Mouse (Mus musculus) heart, postnatal 10 days (tissue): ENCODE measurements around the gene Tspan12. TPM values are rescaled to one million over a fixed set of nuclear protein-coding genes. Genes with fewer than 3 reads are reported as not detected.

Experiments used
- DNase-seq, 2 experiments: peaks; one replicate each; pipeline ENCODE4 v3.0.0; 2021
- intact Hi-C: fragments of 180-260 bp; cut with DNase I; formaldehyde crosslinking; loops from one replicate; pipeline ENCODE4 v1.15.1; 2025
- total RNA-seq, 2 experiments: library from RNA; stranded (reverse); gene quantifications; 2 replicates each; pipeline ENCODE4 v1.2.3; 2021

Tspan12 gene
- total RNA-seq, 2 experiments from 2014 or later = 93.8 to 102 TPM

DNA sequence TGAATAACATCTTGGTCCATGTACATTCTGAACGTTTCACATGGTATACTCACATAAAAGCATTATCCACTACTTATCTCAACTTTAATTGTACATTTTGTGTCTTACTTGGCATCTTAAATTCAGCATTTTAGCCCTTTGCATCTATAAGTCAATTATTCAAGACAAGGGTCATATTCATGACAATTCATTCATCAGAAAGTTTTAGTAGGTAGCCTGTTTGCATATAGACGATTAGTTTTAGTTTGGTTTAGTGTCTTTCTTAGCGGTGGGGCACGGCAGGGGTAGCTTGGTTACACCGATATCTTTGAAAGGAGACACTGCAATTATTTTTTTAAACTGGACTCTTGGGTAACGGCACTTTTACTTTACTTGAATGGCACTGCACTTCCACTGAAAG is 21.4 kb downstream of the Tspan12 start:
- intact Hi-C loops = no loop called here
- DNase-seq = no peak

DNA sequence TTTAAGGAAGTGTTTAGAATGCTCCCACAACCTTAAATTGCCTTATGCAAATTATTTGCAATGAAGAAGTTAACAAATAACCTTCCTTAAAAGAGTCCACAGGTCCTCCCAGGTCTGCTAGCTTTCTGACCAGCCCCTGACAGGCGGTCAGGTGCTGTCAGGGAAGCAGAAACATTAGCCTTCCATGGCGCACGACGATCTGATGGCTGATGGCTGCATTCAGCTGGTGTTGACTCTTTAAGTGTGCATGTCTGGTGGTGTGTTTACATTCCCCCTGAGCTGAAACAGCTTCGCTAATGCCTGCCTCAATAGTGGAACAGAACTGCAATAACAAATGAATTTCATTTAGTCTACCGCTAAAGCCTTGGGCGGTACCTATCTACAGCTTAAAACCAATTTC is 22.4 kb downstream of the Tspan12 start:
- intact Hi-C loops = no loop called here
- no peak for DNase-seq

DNA sequence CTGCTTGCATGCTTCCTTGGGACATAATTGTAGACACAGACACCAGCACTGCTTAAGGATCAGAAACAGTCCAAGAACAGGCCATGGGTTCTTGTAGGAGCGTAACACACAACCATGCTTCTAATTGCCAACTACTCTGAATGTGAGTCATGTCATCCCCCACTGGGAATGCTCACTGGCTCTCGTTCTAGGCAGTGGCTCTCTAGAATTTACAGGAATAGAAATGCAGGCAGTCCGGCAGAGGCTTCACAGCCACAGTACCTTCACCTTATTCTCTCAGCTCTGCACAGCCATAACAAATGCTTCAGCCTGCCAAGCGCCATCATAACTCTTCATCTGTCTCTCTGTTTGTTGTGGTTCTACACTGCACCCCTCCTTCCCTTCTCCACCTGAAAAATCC is 23.9 kb downstream of the Tspan12 start:
- intact Hi-C loops = no loop called here
- DNase-seq = peak; percentile 19 to 25

DNA sequence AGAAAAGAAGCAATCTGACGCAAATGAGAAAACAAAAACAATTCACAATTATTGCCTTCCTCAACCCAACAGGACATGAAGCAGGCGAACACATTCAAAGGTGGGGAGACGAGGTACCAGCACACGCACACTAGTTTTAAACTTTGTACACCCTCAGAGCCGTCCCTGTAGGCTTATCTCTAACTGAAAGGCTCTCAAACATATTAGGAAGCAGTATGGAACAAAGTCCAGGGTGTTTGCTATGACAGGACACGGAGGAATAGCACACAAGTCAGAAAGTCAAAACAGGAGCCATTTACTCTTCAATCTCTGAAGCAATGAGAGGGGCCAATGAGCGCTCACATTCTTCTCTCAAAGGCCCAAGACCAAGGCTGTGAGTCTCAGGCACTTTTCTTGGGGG is 24.3 kb downstream of the Tspan12 start:
- intact Hi-C loops = no loop called here
- DNase-seq = no peak

DNA sequence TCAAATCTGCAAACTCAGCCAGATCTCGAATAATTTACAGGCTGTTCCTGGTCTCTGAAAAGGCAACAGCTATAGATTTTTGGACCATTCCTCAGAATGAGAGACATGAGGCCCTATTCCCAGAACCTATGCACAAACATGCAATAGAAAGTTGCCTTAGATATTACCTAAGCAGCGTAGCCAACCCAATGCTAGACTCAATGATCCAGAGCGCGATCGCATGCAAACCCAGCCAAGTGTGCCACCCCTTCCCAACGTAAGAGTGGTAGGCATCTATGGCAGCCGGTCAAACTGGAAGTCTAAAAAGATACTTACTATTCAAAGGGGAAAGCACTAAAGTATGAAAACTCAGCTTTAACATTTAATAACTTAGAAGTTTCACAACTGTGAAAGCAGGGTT is 28.6 kb downstream of the Tspan12 start:
- intact Hi-C loops = no loop called here

DNA sequence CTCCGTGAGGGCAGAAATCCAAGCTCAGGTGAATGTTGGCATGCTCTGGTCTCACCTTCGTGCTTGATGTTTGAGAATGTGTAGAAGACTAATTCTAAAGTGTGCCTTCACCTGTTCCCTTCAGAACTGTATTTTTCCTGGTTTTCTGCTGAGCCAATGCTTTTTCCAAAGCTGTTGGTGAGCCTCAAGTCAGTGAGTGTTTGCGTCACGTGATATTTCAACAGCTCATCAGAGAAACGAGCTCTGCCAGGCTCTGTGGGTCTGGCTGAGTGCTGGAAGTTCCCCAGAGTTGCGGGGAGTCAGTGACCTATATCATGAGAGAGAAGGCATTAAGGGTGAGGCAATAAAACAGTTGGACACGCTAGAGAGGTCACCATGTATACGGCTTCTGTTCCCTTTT is 29.0 kb downstream of the Tspan12 start:
- intact Hi-C loops = no loop called here
- peak; percentile 69 to 70 for DNase-seq

More for the DNA sequence above, 28.6 kb downstream of the Tspan12 start:
- no peak for DNase-seq

DNA sequence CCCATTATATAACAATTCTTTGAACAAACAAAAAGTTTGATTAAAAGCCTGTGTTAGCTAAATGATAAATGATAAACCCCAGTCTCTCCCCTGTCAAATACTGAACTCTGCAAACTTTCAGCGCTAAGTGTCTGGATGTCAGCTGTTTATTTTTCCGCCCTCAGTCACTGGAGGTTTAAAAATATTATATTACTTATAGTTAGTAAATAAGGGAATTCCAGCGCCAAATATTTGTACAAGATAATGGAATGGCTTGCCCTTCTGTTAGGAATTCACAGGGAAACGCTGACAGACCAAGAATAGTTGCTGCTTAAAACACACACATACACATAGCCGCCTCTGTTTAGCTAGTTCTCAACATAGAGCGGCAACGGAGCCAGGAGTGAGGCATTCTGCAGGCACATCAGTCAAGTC is 29.6 kb downstream of the Tspan12 start:
- intact Hi-C loops = no loop called here
- DNase-seq = no peak

DNA sequence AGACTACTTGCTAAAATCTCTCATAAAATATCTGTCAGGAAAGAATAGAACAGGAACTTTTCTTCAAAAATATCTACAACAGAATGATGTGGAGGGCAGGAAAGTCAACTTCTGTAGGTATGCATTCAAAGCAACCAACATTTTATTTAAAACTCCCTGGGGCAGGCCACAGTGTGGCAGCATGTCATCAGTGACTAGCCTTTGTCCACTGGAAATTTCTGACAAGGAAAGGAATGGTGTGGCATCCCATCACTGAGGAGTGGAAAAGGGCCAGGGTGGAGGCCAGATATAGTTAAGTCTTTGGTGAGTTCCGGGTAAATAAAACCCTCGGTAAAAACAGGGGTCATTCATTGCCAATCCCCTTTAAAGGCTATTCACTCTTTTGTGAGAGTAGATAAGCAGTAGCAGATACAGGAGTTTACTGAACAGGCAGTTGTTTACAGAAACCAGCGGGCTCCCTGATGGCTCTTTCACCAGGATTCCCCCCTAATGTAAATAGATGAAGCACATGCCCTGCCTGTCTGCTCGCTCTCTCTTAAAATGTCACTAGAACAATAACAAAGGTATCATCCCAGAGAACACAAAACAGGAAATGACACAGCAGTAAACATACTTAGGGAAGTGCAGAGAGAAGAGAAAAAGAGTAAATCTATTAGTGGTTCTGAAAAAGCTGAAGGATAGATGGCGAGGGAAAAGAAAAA is 34.1 kb downstream of the Tspan12 start:
- peak in 1 of 2 experiments; percentile 39 for DNase-seq
- intact Hi-C loops = loop anchor here (5.0 kb wide), 1 partner anchor 254 kb away; no protein-coding TSS in a partner anchor

DNA sequence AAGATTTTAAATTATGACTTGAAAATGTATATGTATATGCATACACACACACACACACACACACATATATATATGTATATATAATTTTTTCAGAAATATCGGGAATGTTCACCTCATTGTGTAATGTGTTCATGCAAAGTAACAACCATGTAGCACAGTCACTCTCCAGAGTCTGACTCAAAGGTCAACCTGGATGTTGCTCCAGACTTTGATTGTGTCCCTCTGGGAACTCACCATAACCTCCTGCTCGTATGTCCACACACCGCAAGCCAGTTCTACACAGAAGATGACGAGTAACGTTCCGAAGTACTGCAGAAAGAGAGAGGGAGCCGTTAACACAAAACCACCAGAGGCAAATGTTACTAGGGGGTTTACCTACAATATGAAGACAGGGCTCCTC is 46.3 kb downstream of the Tspan12 start:
- intact Hi-C loops = no loop called here

DNA sequence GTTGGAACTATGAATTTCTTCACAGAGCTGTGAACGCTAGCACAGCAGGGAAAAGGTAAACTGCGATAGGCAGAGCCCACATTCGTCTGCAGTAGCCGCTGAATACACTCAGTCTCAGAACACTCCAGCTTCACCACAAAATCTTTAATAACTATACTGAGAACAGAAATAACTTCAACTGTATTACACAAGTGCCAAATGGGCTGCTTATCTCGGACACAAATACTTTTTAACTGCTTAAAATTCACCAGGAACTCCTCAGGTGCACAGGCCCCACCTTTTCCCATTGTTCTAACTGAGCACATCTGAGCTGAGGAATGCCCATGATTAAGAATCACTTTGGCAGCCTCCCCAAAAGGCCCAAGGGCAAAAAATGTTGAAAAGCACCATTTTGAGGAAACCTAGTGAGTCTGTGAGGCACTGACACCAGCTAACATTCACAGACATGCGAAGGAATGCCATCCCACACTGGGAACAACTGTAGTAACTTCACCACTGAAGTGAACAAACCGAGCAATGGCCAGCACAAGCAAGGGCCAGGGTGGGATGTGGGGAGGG is 47.2 kb downstream of the Tspan12 start:
- no peak for DNase-seq
- intact Hi-C loops = no loop called here

More for the DNA sequence above, 46.3 kb downstream of the Tspan12 start:
- DNase-seq = no peak

DNA sequence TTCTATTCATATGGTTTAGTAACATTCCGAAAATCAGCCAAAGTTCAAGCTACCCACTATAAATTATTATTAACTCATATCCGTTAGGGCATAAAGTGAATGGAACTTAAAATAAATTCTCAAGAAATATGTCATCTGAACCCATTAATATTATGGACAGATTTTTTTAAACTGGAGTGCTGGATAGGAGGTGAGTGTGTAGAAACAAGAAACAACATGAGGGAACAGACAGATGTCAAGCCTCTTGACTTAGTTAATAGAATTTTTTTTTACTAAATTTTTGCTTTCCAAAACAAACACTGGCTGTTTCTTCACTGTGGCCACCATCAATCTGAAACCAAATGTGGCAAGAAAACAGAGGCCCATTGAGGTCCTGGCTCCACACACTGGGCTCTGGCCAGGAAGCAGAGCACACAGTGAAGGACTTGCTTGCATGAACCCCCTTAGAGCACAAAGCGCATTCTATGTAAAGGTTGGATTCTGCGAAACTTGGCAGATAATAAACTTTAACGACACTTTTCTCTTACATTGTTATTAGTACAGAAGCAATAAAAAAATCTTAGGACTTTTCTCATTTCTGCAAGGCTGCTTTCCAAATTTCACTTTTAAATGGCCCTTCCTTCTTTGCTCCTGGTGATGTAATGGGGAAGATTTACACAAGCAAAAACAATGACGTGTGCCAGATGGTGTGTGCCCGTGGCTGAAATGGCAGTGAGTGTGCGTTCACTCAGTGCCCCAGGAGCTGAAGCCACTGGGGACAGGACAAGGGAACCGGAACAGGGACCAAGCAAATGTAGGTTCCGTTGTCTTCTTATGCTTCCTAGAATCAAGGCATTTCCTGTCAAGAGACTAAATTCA is 48.6 kb downstream of the Tspan12 start:
- DNase-seq = no peak
- intact Hi-C loops = no loop called here

DNA sequence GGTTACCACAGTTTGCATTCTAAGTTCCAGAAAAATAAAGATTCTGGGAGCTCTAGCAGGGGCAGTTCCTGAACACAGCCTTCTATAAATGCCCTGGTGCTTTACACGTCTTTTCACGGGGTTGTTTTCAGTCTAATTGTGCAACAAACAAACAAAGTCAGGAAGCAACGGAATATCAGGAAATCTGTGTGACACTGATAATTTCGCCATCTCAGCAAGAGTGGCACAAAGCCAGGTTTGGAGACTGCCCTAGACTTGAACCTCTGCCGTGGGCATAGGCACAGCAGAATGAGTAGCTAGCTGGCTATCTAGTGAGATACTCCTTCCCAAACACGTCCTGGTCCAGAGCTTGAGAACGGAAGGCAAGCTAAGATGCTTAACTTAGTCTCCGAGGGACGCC is 53.7 kb downstream of the Tspan12 start:
- intact Hi-C loops = loop anchor here (5.0 to 10.0 kb wide), 4 partner anchors 116 to 289 kb away; partner anchors contain the start of gene Ing3
- peak; percentile 37 to 40 for DNase-seq

DNA sequence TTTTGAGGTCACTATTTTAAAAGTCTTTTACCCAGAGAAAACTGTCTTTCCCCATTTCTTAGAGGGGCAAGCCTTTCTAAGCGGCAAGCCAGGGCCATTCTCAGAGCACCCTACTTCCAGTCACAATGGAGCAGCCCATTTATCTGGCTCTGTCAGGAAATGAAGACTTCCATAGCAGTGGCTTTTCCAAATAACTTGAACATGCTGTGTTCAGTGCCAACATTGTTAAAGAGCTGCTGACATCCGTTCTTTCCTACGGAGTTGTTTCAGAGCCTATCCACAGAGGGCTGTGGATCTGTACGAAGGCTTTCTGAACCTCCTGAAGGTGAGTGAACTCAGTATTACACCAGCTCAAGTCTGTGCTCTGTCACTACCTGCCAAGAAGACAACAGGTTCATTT is 55.2 kb downstream of the Tspan12 start:
- intact Hi-C loops = loop anchor here (2.0 to 10.0 kb wide), 5 partner anchors 54 to 290 kb away; partner anchors contain the start of gene Ing3
- peak; percentile 17 to 24 for DNase-seq

DNA sequence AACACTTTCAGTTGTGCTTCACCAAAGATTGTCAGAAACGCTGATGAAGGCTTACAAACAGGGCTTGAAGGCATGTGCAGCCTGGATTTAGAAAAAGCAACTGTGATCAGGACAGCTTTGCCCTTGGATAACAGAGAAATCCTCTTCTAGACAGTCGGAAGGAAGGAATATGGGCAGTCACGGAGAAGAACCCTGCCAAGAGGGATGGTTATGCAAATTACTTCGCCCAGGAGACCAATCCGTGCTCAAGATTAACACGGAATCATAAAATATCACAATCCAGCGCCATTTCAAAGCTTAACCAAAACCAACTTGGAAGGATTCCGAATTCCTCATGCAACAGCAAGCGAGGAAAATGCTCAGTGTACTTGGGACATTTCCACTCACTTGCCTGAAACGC is 55.9 kb downstream of the Tspan12 start:
- intact Hi-C loops = loop anchor here (2.0 to 10.0 kb wide), 5 partner anchors 54 to 291 kb away; partner anchors contain the start of gene Ing3
- DNase-seq = no peak

DNA sequence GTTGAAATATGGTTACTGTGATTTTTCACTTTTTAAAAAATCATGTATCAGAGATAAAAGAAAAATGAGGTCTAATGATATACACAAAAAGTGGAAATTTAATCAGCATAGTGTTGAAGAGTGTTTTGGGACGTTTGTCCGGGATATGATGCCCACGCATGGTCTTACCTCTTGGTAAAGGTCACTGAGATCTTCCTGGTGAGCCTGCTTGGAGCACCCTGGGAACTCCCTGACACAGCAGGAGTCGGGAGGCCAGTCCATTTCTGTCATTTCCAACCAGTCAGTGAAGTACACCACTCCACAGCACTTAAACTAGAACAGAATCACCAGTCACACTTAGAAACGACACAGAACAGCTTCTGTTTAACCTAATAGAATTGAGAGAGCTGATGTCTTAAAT is 56.9 kb downstream of the Tspan12 start:
- DNase-seq = no peak
- intact Hi-C loops = loop anchor here (2.0 to 10.0 kb wide), 5 partner anchors 119 to 292 kb away; partner anchors contain the start of gene Ing3

DNA sequence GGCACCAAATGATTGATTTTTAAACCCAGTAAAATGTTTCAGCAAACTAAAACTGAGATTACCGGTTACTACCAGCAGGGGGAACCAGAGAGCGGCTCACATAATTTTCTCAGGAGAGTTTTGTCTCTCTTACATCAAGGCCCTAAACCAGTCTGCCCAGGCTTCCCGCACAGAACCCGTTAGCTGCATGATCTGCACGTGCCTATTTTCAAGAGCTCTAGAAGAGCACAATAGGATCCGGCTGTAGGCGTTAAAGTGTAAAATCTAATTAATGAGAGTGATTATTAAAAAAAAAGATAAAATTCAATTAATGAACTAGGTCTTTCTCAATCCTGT is 57.3 kb downstream of the Tspan12 start:
- peak; percentile 69 to 83 for DNase-seq
- intact Hi-C loops = loop anchor here (2.0 to 10.0 kb wide), 5 partner anchors 120 to 292 kb away; partner anchors contain the start of gene Ing3

DNA sequence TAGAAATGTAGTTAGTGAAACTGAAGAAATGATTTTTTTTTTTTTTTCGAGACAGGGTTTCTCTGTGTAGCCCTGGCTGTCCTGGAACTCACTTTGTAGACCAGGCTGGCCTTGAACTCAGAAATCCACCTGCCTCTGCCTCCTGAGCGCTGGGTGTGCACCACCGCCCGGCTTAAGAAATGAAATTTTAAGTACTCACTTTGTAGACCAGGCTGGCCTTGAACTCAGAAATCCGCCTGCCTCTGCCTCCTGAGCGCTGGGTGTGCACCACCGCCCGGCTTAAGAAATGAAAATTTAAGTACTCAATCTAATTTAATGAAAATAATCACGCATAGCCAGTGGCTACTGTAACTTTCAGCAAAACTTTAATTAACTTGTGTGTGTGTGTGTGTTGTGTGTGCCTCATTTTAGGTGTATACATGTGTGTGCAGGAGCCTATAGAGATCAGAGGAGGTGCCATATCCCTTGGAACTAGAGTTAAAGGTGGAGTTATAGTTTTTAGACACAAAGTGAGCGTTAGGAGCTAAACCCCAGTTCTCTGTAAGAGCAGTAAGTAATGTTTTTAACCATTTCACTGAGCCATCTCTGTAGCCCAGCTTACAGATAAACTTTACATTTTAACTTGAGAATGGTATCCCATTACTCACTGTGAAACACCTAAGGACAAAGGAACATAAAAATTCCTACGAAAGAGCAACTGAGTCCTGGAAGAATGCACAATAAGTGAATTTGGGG is 57.8 kb downstream of the Tspan12 start:
- intact Hi-C loops = loop anchor here (2.0 to 10.0 kb wide), 5 partner anchors 120 to 293 kb away; partner anchors contain the start of gene Ing3

DNA sequence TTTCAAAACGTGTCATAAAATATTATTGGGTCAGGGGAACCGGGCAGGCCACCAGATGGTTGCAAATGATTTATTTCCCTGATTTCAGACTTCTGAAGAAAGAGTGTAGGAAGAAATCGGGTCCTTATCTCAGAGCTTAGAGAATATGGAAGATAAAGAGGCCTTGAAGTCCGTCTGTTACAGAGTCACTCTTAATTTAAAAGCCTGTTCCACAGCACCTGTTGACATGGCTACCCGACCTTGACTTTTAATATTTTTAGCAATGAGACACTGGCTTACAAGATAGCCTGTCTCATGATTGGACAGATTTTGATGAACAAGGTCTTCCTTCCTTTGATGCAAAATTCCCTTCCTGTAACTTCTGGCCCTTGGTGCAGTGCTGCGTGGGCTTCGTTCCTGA is 61.0 kb downstream of the Tspan12 start:
- no peak for DNase-seq
- intact Hi-C loops = loop anchor here (10.0 kb wide), 1 partner anchor 123 kb away; no protein-coding TSS in a partner anchor

More for the DNA sequence above, 57.8 kb downstream of the Tspan12 start:
- no peak for DNase-seq

DNA sequence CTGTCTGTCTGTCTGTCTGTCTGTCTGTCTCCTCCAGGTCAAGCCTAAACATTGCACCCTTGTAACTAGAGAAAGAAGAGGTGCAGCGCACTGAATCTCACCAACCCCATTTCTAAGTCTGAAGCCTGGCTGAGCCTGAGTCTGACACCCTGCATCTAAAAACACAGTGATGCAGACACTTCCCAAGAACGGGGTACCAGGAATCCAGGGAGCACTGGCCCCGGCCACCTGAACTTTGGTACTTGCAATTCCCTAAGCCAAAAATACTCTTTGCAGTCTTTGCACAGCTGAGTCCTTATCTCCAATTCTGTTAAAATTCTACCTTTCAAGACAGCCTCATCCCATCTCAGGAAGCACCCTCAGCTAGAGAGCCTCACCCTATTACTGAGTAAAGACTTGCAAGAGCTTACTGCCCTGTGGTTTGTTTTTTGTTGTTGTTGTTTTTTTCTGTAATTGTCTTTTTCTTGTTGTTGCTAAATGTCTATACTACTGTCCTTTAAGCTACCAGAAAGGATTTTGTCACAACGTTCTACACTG is 61.7 kb downstream of the Tspan12 start:
- intact Hi-C loops = loop anchor here (10.0 kb wide), 1 partner anchor 124 kb away; no protein-coding TSS in a partner anchor
- no peak for DNase-seq

DNA sequence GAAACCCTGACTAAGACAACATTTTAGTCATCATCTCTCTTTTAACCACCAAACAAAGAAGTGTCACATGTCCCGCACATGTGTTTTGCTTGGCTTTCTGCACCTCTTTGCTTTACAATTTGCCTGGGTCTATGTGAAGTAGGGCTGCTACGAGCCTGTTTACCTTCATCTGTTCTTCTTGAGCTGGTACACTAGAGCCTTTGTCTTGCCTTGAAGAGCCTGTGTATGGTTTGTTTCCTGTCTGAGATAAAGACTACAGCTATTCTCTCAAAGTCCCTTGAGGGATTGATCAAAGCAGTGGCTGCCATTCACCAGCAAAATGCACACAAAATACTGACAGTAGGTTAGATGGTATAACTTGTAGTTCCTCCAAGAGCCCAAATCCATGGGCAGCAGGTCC is 62.3 kb downstream of the Tspan12 start:
- no peak for DNase-seq
- intact Hi-C loops = loop anchor here (10.0 kb wide), 1 partner anchor 125 kb away; no protein-coding TSS in a partner anchor
